Mouse (Mus musculus) ES-Bruce4 (cell line): ENCODE results near the gene Stk11ip.

Source experiments
- CTCF ChIP-seq: IDR thresholded peaks from one replicate; pipeline ENCODE4 v1.8.1; 2011; ENCODE audit warnings: low read depth, low read length
- POLR2A ChIP-seq: IDR thresholded peaks from one replicate; pipeline ENCODE4 v1.8.1; 2011; ENCODE audit warnings: low read length; ENCODE audit not compliant: insufficient read depth

DNA sequence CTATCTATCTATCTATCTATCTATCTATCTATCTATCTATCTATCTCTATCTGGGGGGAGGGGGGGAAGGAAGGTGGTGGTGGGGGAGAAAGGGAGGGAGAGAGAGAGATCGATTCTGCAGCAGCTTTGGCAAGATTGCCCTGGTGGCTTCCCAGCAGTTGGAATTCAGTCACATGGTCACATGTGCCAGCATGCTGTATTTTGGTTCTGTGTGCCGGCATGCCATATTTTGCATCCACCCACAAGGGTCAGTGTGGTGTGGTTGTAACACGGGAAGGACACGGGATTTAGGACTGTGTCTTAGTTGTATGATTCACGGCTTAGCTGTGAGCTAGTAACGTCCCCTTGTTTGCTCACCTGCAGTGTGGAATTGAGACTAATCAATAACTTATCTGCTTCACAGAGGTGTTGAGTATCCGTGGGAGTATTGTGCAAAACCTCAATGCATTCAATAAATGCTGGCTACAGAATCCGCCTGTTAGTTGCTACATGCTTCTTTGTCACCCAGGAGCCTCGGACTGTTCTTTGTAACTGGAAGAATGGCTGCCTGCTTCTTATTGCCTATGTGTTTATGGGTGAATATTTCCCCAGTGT, 17.4 kb downstream of the Stk11ip start:
- TF ChIP-seq POLR2A (no peak), CTCF (no peak)
